Mouse (Mus musculus) bone marrow macrophage, adult 2 months (primary cell): ENCODE data around the gene Hlf. TPM values are rescaled to one million over a fixed set of nuclear protein-coding genes. Genes with fewer than 3 reads are reported as not detected.

Experiments used
- H3K27ac ChIP-seq: 2 replicates; pipeline ENCODE4 v1.5.1; 2012; ENCODE audit warnings: low read depth, low read length; ENCODE audit not compliant: insufficient read depth
- H3K4me1 ChIP-seq: 2 replicates; pipeline ENCODE4 v1.6.1; 2012; ENCODE audit warnings: low read length; ENCODE audit not compliant: control insufficient read depth, insufficient read depth
- H3K4me3 ChIP-seq: 2 replicates; pipeline ENCODE4 v1.5.1; 2012; ENCODE audit warnings: mild to moderate bottlenecking, low read length, moderate library complexity; ENCODE audit not compliant: insufficient read depth
- CTCF ChIP-seq: IDR thresholded peaks from 2 replicates; pipeline ENCODE4 v1.5.1; 2012; ENCODE audit warnings: low read depth, mild to moderate bottlenecking, low read length, moderate library complexity
- POLR2A ChIP-seq: IDR thresholded peaks from 2 replicates; pipeline ENCODE4 v1.6.1; 2012; ENCODE audit warnings: mild to moderate bottlenecking, low read depth, low read length, borderline replicate concordance
- polyA plus RNA-seq: library from polyadenylated mRNA; stranded (reverse); fragments of >200 nt; gene quantifications from 2 replicates; pipeline ENCODE4 v1.2.4, GENCODE M21; 2012; ENCODE audit not compliant: missing spikeins, insufficient read depth, insufficient read length

The Hlf gene
- not detected in 2 replicates for polyA plus RNA-seq

DNA sequence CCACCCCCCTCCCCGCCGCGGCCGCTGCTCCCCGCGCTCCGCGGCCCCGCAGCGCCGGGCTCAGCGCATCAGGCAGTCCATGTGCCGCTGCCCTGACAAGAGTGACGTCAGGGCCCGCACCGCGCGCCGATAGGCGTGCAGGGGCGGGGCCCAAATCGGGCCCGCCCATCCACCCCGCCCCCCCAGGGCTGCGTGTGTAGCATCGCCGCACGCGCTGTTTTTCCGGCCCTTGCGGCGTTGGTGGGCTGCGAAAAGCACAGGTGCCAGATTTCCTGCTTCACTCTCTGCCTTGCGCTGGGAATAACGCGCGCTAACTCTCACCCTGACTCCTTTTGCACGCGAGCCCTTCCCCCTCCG lies at the start of gene Hlf:
Hlf (minus strand) TSS at position 79 of the 357 bp plus-strand sequence.
- peaks cover 11% of the 10 kb centered on the region for H3K4me1 ChIP-seq
- no peak within 1 kb of the TSS for H3K27ac ChIP-seq
- peak within 1 kb of the TSS; percentile 52 for H3K4me3 ChIP-seq
- TF ChIP-seq CTCF: no peak
- no peak for TF ChIP-seq POLR2A

DNA sequence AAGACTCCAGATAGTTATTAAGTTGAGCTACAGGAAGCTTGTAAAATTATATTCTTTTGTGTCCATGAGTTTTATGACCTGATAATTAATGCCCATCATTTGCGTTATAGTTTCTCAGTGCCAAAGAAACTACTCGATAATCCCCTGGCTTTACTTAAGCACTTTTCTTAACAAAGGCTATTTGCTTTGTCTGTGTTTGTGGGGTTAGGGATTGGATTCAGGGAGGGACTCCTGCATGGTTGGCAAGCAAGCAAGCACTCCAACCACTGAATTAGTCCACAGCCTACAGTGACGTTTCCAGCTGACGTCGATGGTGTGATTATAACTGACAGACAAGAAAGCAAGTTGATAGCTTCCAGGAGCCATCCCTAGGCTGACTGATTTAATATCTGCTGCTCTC lies 48.1 kb upstream of the Hlf start:
- no peak overlapping the region for H3K4me3 ChIP-seq
- TF ChIP-seq CTCF (no peak), POLR2A (no peak)
- H3K27ac ChIP-seq: no peak overlapping the region

DNA sequence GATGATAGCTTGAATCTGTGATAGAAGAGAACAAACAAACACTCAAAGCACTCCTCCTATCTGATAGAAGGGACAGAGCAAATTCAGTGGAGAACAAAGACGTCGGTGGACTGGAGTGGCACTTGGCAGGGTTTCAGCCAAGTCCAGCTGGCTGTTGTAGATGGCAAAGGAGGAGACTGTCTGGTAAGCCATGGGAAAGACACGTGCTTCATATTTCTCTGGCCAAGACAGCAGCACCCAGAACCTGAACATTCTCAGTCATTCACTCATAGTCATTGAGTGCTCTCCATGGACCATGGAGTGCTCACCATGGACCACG lies 34.5 kb upstream of the Hlf start:
- Histone ChIP-seq H3K27ac (no peak overlapping the region), H3K4me3 (no peak overlapping the region), H3K4me1 (no peaks in the 10 kb centered on the region)
- no peak for TF ChIP-seq POLR2A
- no peak for TF ChIP-seq CTCF

More for the DNA sequence above, 48.1 kb upstream of the Hlf start:
- H3K4me1 ChIP-seq: no peaks in the 10 kb centered on the region

DNA sequence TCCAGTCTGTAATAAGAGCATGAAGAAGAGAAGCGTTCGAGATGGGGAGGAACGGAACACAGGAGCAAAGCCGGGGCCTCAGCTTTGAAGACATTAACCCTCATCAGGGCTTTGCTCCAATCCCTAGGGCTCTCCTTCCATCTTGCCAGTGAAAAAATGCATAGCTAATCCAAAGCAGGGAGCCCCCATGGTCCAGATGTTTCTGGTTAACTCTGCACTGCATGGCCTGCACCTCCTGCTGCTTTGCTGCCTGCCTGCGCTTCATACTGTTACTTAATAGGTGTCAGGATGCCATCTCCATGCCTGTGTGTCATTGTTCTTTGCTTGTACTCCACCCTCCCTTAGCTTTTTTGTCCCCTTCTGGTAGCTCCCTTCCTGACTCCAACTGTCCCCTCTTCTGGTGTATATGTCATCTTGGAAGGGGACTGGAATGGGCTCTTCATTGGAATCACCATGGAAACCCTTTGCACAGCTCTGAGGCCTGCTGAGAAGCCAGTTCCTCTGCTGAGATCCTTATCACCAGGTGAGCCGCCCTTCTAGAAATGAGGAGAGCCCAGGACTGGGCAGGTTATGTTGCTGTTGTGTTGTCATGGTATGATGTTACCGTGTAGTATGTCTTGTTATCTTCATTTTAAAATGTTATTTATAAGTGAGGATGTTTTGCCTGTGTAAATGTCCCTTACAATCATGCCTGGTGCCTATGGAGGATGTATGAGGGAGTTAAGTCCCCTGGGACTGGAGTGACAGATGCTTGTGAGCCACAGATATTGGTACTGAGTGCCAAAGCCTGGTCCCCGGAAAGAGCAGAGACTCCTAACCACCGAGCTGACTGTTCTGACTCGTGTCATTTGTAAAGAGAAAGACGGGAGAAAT lies 33.9 kb upstream of the Hlf start:
- Histone ChIP-seq H3K4me3 (no peak overlapping the region), H3K27ac (no peak overlapping the region), H3K4me1 (peaks cover under 1% of the 10 kb centered on the region; the same call in 1 of the 2 replicates)
- TF ChIP-seq POLR2A: no peak

DNA sequence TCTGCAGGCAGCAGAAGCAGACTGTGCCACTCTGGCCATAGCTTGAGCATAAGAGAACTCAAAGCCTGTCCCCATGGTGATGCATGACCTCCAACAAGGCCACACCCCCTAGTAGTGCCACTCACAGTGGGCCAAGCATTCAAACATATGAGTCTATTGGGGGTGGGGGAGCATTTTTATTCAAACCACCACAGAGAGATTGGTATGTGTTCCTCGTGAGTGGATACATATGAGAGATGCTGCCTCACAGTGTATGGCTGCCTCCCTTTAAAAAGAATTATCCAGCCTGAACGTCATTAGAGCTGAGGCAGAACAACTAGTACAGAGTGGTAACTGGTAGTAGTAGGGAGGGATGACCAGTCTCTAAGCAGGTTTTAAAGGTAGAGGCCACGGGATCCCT lies 33.2 kb upstream of the Hlf start:
- Histone ChIP-seq H3K27ac (no peak overlapping the region), H3K4me1 (peaks cover 2% of the 10 kb centered on the region; the same call in 1 of the 2 replicates), H3K4me3 (no peak overlapping the region)
- TF ChIP-seq POLR2A (no peak), CTCF (no peak)

DNA sequence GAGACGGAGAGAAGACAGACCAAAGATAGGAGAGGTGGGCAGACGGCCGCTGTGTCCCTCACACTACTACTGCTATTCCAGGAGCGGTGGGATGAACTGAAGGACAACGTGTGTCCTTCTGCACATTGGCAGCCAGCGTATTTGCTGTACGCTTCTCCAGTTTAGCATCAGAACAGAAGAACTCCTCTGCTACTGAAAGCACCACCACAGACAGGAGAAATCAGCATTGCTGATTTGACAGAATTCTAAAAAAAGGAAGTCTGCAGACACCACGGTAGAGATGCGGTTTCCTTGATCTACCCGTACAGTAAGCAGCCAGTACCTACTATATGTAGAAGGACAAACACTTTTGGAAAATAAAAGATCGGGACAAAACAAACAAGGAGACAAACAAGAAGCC lies 29.0 kb upstream of the Hlf start:
- no peak for TF ChIP-seq CTCF
- TF ChIP-seq POLR2A: no peak
- Histone ChIP-seq H3K4me1 (peaks cover 4% of the 10 kb centered on the region; the same call in 1 of the 2 replicates), H3K4me3 (no peak overlapping the region), H3K27ac (no peak overlapping the region)

DNA sequence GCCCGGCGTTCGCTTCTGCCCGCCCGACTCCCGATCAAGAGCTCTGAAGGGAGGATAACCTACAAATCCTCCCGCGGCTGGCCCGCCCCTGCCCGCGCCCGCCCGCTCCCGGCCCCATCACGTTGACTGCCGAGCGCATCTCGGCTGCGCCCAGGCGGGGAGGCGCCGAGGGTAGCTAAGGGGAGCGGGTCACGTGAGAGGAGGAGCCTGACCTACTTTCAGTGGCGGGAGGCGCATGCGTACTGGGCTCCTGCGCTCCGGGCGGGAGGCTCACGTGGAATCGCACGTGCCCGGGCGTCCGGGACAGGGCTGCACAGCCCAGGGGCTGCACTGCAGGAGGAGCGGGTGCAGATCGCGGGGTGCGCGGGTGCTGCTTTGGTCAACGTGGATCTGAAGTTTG lies 27.2 kb upstream of the Hlf start:
- Histone ChIP-seq H3K27ac (no peak overlapping the region), H3K4me1 (peaks cover 4% of the 10 kb centered on the region; the same call in 1 of the 2 replicates), H3K4me3 (peak overlapping the region; percentile 40)
- TF ChIP-seq POLR2A (no peak), CTCF (no peak)

DNA sequence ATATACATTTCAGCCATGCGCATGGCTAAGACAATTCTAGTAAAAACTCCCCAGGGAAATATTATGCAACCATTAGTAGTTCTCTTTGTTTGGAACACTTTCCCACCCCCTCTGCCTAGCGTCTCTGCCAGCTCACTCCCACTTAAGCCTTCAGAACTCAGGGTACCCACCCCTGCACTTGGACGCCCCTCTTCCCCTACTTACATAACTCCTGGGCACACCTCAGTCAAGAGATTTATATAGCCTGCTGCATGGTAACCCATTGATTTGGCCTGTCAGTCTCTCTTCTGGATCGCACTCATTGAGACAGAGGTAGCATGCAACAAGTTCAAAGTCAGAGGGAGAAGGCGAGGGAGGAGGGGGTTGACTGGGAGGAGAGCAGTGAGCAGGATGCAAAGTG lies 26.3 kb upstream of the Hlf start:
- Histone ChIP-seq H3K27ac (no peak overlapping the region), H3K4me3 (no peak overlapping the region), H3K4me1 (peaks cover 4% of the 10 kb centered on the region; the same call in 1 of the 2 replicates)
- no peak for TF ChIP-seq POLR2A
- no peak for TF ChIP-seq CTCF

DNA sequence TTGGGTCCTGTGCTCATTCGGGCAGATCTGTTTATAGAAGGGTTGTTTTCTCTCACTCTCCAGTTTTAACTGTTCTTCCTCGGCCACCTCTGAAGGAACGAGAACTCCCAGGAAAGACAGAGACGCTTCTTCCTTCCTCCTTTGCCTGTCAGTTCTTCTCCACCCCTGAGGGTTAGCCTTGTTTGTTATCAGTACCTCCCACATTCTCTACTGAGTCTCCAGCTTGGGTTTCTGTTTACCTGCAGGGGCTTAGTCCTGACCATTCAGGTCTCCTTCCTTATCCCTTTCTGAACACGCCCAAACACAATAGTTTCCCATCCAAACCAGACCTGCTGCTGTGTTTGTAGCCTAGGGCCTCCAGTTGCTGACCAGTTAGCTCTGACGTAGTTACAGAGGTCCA lies 8.2 kb upstream of the Hlf start:
- Histone ChIP-seq H3K4me1 (no peaks in the 10 kb centered on the region), H3K4me3 (no peak overlapping the region)
- TF ChIP-seq POLR2A: no peak
- no peak for TF ChIP-seq CTCF

More for the DNA sequence above, 8.2 kb upstream of the Hlf start:
- no peak overlapping the region for H3K27ac ChIP-seq
